Mouse (Mus musculus) kidney, postnatal 0 days (tissue): ENCODE data around the gene Oxsm. TPM values are rescaled to one million over a fixed set of nuclear protein-coding genes. Genes with fewer than 3 reads are reported as not detected.

Source experiments
- ATAC-seq: fragments of 200-750 bp; cut with Nextera tagmentation; replicated peaks from 2 replicates; pipeline ENCODE4 v1.8.0; 2017; ENCODE audit warnings: low read depth, moderate number of reproducible peaks, moderate TSS enrichment, moderate library complexity; ENCODE audit not compliant: low FRiP score
- DNase-seq: peaks from one replicate; pipeline ENCODE4 v3.0.0-alpha.2; 2016; ENCODE audit warnings: low spot score
- H3K27ac ChIP-seq: fragments of 300-500 bp; sonication (generic); 2 replicates; pipeline ENCODE4 v1.5.1; 2014; ENCODE audit warnings: mild to moderate bottlenecking
- H3K27me3 ChIP-seq: fragments of 300-500 bp; sonication (generic); 2 replicates; pipeline ENCODE4 v1.6.1; 2014; ENCODE audit warnings: low read length, mixed read lengths; ENCODE audit not compliant: insufficient read depth
- H3K36me3 ChIP-seq: fragments of 300-500 bp; sonication (generic); 2 replicates; pipeline ENCODE4 v1.6.1; 2014; ENCODE audit warnings: low read length, mixed read lengths; ENCODE audit not compliant: insufficient read depth
- H3K4me1 ChIP-seq: fragments of 300-500 bp; sonication (generic); replicated peaks from 2 replicates; pipeline ENCODE4 v1.6.1; 2014; ENCODE audit warnings: antibody characterized with exemption, low read length, mixed read lengths; ENCODE audit not compliant: insufficient read depth
- H3K4me2 ChIP-seq: fragments of 300-500 bp; sonication (generic); 2 replicates; pipeline ENCODE4 v1.6.1; 2014; ENCODE audit warnings: mild to moderate bottlenecking, low read length, moderate library complexity, mixed read lengths
- H3K4me3 ChIP-seq: fragments of 300-500 bp; sonication (generic); replicated peaks from 2 replicates; pipeline ENCODE4 v1.5.1; 2014; ENCODE audit warnings: low read depth, low read length
- H3K9ac ChIP-seq: fragments of 300-500 bp; sonication (generic); 2 replicates; pipeline ENCODE4 v1.6.1; 2014; ENCODE audit warnings: low read depth, low read length
- H3K9me3 ChIP-seq: fragments of 300-500 bp; sonication (generic); replicated peaks from 2 replicates; pipeline ENCODE4 v1.6.1; 2016; ENCODE audit warnings: low read length, inconsistent platforms, mixed read lengths
- CTCF ChIP-seq: IDR thresholded peaks from 2 replicates; pipeline ENCODE4 v1.5.1; 2016; ENCODE audit warnings: antibody characterized with exemption, low read depth, mild to moderate bottlenecking, moderate library complexity
- WGBS: fragments of 180-500 bp; shearing (Covaris S2); extraction: QIAGEN DNeasy Blood & Tissue Kit; methylation state at CpG from one replicate; pipeline ENCODE4 v1.1.7; 2014; 5-methylcytosine and 5-hydroxymethylcytosine counted together
- polyA plus RNA-seq: library from polyadenylated mRNA; unstranded; fragments of >200 nt; fragmentation: Nextera tagmentation; extraction: Ambion mirVana; gene quantifications from 2 replicates; pipeline ENCODE4 v1.2.1, GENCODE M21; 2015

Gene Oxsm
- polyA plus RNA-seq, 1 experiment from 2014 or later, result 2.7 TPM

GRCm38 (mm10) chr14:16279196-16279595 lies 29.6 kb upstream of the Oxsm start:
- 72% methylated on average over 4 of the region's 4 CpGs for WGBS

GRCm38 (mm10) chr14:16273677-16274076 lies 24.1 kb upstream of the Oxsm start:
- Histone ChIP-seq H3K36me3 (peaks cover 4% of the 10 kb centered on the region; the same call in 1 of the 2 replicates), H3K4me3 (no peak overlapping the region), H3K4me1 (no peaks in the 10 kb centered on the region), H3K27ac (peak overlapping the region; percentile 25; the same call in 1 of the 2 replicates), H3K9me3 (no peaks in the 10 kb centered on the region), H3K9ac (no peak overlapping the region), H3K27me3 (no peaks in the 10 kb centered on the region), H3K4me2 (no peak overlapping the region)
- no peak for TF ChIP-seq CTCF
- WGBS, result 60% methylated on average over 3 of the region's 3 CpGs
- DNase-seq (peak; percentile 51), ATAC-seq (no peak)

More at GRCm38 (mm10) chr14:16279196-16279595, 29.6 kb upstream of the Oxsm start:
- no peaks in the 10 kb centered on the region for H3K9me3 ChIP-seq
- ATAC-seq (no peak), DNase-seq (no peak)
- H3K27ac ChIP-seq, result no peak overlapping the region
- H3K4me1 ChIP-seq, result no peaks in the 10 kb centered on the region
- H3K36me3 ChIP-seq, result 0 out of 2 replicates have a peak, but pooled peaks cover 5% of the 10 kb centered on the region
- H3K4me3 ChIP-seq, result no peak overlapping the region
- H3K27me3 ChIP-seq, result no peaks in the 10 kb centered on the region
- H3K9ac ChIP-seq, result no peak overlapping the region
- TF ChIP-seq CTCF, result no peak
- no peak overlapping the region for H3K4me2 ChIP-seq

GRCm38 (mm10) chr14:16269776-16270175 lies 20.2 kb upstream of the Oxsm start:
- Histone ChIP-seq H3K27me3 (no peaks in the 10 kb centered on the region), H3K9ac (no peak overlapping the region), H3K4me1 (no peaks in the 10 kb centered on the region), H3K36me3 (peaks cover 7% of the 10 kb centered on the region; the same call in 1 of the 2 replicates), H3K4me3 (no peak overlapping the region), H3K4me2 (no peak overlapping the region), H3K9me3 (no peaks in the 10 kb centered on the region), H3K27ac (no peak overlapping the region)
- no peak for ATAC-seq
- no peak for TF ChIP-seq CTCF
- no peak for DNase-seq
- 90% methylated on average over 2 of the region's 2 CpGs for WGBS

GRCm38 (mm10) chr14:16267028-16267427 lies 17.4 kb upstream of the Oxsm start:
- Histone ChIP-seq H3K4me3 (no peak overlapping the region), H3K27me3 (no peaks in the 10 kb centered on the region), H3K4me1 (no peaks in the 10 kb centered on the region), H3K9me3 (no peaks in the 10 kb centered on the region), H3K4me2 (no peak overlapping the region), H3K9ac (no peak overlapping the region), H3K36me3 (peaks cover 7% of the 10 kb centered on the region; the same call in 1 of the 2 replicates), H3K27ac (no peak overlapping the region)
- WGBS, result 69% methylated on average over 5 of the region's 5 CpGs
- ATAC-seq (no peak), DNase-seq (no peak)
- TF ChIP-seq CTCF, result no peak

- 80% methylated on average over 3 of the region's 3 CpGs for WGBS
- no peak overlapping the region for H3K4me2 ChIP-seq
Measured at GRCm38 (mm10) chr14:16261869-16262268, 12.3 kb upstream of the Oxsm start.

GRCm38 (mm10) chr14:16260541-16260940 lies 10.9 kb upstream of the Oxsm start:
- Histone ChIP-seq H3K4me2 (no peak overlapping the region), H3K9me3 (no peaks in the 10 kb centered on the region), H3K27me3 (no peaks in the 10 kb centered on the region), H3K9ac (no peak overlapping the region), H3K4me3 (no peak overlapping the region), H3K36me3 (peaks cover 10% of the 10 kb centered on the region), H3K4me1 (no peaks in the 10 kb centered on the region), H3K27ac (no peak overlapping the region)
- no peak for DNase-seq
- 80% methylated on average over 6 of the region's 6 CpGs for WGBS
- no peak for TF ChIP-seq CTCF
- no peak for ATAC-seq

More at GRCm38 (mm10) chr14:16261869-16262268, 12.3 kb upstream of the Oxsm start:
- no peak overlapping the region for H3K27ac ChIP-seq
- H3K4me1 ChIP-seq, result no peaks in the 10 kb centered on the region
- TF ChIP-seq CTCF, result no peak
- no peaks in the 10 kb centered on the region for H3K27me3 ChIP-seq
- no peaks in the 10 kb centered on the region for H3K9me3 ChIP-seq
- H3K9ac ChIP-seq, result no peak overlapping the region
- no peak for ATAC-seq
- H3K4me3 ChIP-seq, result no peak overlapping the region
- H3K36me3 ChIP-seq, result peaks cover 8% of the 10 kb centered on the region; the same call in 1 of the 2 replicates
- DNase-seq, result no peak

- no peak overlapping the region for H3K4me2 ChIP-seq
- no peak overlapping the region for H3K4me3 ChIP-seq
- H3K27ac ChIP-seq, result no peak overlapping the region
- H3K9me3 ChIP-seq, result no peaks in the 10 kb centered on the region
- H3K27me3 ChIP-seq, result no peaks in the 10 kb centered on the region
- ATAC-seq, result no peak
- H3K36me3 ChIP-seq, result peaks cover 10% of the 10 kb centered on the region; the same call in 1 of the 2 replicates
- no peaks in the 10 kb centered on the region for H3K4me1 ChIP-seq
- WGBS, result 58% methylated on average over 2 of the region's 2 CpGs
- no peak for TF ChIP-seq CTCF
- H3K9ac ChIP-seq, result no peak overlapping the region
- DNase-seq, result peak; percentile 52
Measured at GRCm38 (mm10) chr14:16256209-16256608, 6.6 kb upstream of the Oxsm start.
